Mouse (Mus musculus): ENCODE measurements around the gene Trim17. TPM values are rescaled to one million over a fixed set of nuclear protein-coding genes. Genes with fewer than 3 reads are reported as not detected.

The Trim17 gene
- polyA plus RNA-seq, 1 experiment from 2014 or later: 0.14 TPM

DNA sequence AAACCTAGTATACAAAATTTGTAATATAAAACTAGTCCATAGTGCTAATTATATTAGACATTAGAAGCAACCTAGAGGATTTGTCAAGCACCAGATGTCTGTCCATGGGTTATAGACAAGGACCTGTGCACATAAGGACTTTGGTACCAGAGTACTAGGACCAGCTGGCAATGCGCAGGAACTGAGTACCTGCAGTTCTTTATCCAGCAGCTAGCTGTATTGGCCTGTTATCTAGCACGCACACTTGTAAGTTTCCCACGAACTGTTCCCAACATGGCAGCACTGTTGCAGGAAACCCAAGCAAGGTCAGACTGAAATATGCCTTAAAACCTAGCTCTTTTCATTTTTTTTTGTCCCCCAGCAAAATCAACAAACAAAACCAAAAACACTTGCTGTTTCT, 24.2 kb upstream of the Trim17 start:
- no peak overlapping the region for H3K4me3 ChIP-seq (ENCODE audit: low read depth, low read length)
- DNase-seq (no peak), ATAC-seq (ENCODE audit: insufficient read depth) (no peak)
- no peak for TF ChIP-seq CTCF (IDR thresholded peaks at IDR 0.05; ENCODE audit: low read depth)
- H3K36me3 ChIP-seq (ENCODE audit: insufficient read depth): peaks cover 40% of the 10 kb centered on the region
- no peaks in the 10 kb centered on the region for H3K9me3 ChIP-seq (ENCODE audit: low read depth, low read length)
- H3K27me3 ChIP-seq (ENCODE audit: insufficient read depth, low read length): no peaks in the 10 kb centered on the region
- H3K4me1 ChIP-seq (ENCODE audit: insufficient read depth): no peaks in the 10 kb centered on the region
- no peak overlapping the region for H3K9ac ChIP-seq
- 77% methylated on average over 3 of the region's 3 CpGs for WGBS
- H3K27ac ChIP-seq (ENCODE audit: low read depth): no peak overlapping the region
- no peak overlapping the region for H3K4me2 ChIP-seq

DNA sequence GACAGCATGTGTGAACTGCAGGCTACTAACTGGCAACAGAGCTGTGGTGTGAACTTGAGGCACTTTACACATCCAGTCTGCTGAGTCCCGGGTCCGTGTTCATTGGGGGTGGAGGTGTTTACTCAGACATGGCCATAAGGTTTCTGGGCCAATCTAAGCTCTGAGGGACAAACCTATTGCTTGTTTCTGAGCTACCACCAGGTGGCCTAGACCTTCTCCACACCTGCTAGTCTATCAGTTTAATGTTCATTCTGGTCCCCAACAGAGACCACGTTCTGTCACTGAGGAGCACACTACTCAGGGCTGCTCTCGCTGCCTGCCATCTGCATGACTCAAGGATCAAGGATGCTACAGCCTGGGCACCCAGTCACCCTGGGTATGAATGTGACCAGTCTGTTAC, 22.9 kb upstream of the Trim17 start:
- no peaks in the 10 kb centered on the region for H3K27me3 ChIP-seq (ENCODE audit: insufficient read depth, low read length)
- peaks cover 51% of the 10 kb centered on the region for H3K36me3 ChIP-seq (ENCODE audit: insufficient read depth)
- 63% methylated on average over 4 of the region's 4 CpGs for WGBS
- DNase-seq: no peak
- H3K27ac ChIP-seq (ENCODE audit: low read depth): no peak overlapping the region
- ATAC-seq (ENCODE audit: insufficient read depth): no peak
- H3K4me1 ChIP-seq (ENCODE audit: insufficient read depth): no peaks in the 10 kb centered on the region
- no peak overlapping the region for H3K4me3 ChIP-seq (ENCODE audit: low read depth, low read length)
- no peaks in the 10 kb centered on the region for H3K9me3 ChIP-seq (ENCODE audit: low read depth, low read length)
- no peak overlapping the region for H3K9ac ChIP-seq
- H3K4me2 ChIP-seq: no peak overlapping the region
- peak; percentile 28; the same call in 1 of the 2 replicates for TF ChIP-seq CTCF (IDR thresholded peaks at IDR 0.05; ENCODE audit: low read depth)

GRCm38 (mm10) chr11:58937909-58938308, 16.6 kb upstream of the Trim17 start:
- 2% methylated on average over 13 of the region's 13 CpGs for WGBS
- DNase-seq: peak; percentile 53

GRCm38 (mm10) chr11:58938322-58939087, 16.0 kb upstream of the Trim17 start, which contains the start of gene Rnf187:
Gene Rnf187 (minus strand): TSS chr11:58938916.
- no peak for TF ChIP-seq CTCF (IDR thresholded peaks at IDR 0.05; ENCODE audit: low read depth)
- no peaks in the 10 kb centered on the region for H3K27me3 ChIP-seq (ENCODE audit: insufficient read depth, low read length)
- DNase-seq (peak; percentile 97), ATAC-seq (ENCODE audit: insufficient read depth) (peak; percentile 99)
- H3K27ac ChIP-seq (ENCODE audit: low read depth): peak within 1 kb of the TSS; percentile 95
- H3K4me3 ChIP-seq (ENCODE audit: low read depth, low read length): peak within 1 kb of the TSS; percentile 94
- peaks cover 4% of the 10 kb centered on the region; the same call in 1 of the 2 replicates for H3K4me1 ChIP-seq (ENCODE audit: insufficient read depth)
- H3K9me3 ChIP-seq (ENCODE audit: low read depth, low read length): no peaks in the 10 kb centered on the region
- H3K4me2 ChIP-seq: peak within 1 kb of the TSS; percentile 92
- H3K36me3 ChIP-seq (ENCODE audit: insufficient read depth): peaks cover 30% of the 10 kb centered on the region
- H3K9ac ChIP-seq: peak within 1 kb of the TSS; percentile 91
- whole genome bisulfite sequencing: under 1% methylated on average over 94 of the region's 95 CpGs

More at GRCm38 (mm10) chr11:58937909-58938308, 16.6 kb upstream of the Trim17 start:
- Histone ChIP-seq H3K4me3 (ENCODE audit: low read depth, low read length) (peak overlapping the region; percentile 94), H3K9me3 (ENCODE audit: low read depth, low read length) (no peaks in the 10 kb centered on the region), H3K36me3 (ENCODE audit: insufficient read depth) (peaks cover 36% of the 10 kb centered on the region), H3K9ac (peak overlapping the region; percentile 91), H3K4me2 (peak overlapping the region; percentile 92), H3K4me1 (ENCODE audit: insufficient read depth) (peaks cover 4% of the 10 kb centered on the region; the same call in 1 of the 2 replicates), H3K27ac (ENCODE audit: low read depth) (peak overlapping the region; percentile 95; the same call in 1 of the 2 replicates), H3K27me3 (ENCODE audit: insufficient read depth, low read length) (no peaks in the 10 kb centered on the region)
- TF ChIP-seq CTCF (IDR thresholded peaks at IDR 0.05; ENCODE audit: low read depth): no peak
- no peak for ATAC-seq (ENCODE audit: insufficient read depth)

- peaks cover 4% of the 10 kb centered on the region; the same call in 1 of the 2 replicates for H3K4me1 ChIP-seq (ENCODE audit: insufficient read depth)
- H3K27me3 ChIP-seq (ENCODE audit: insufficient read depth, low read length): no peaks in the 10 kb centered on the region
- ATAC-seq (ENCODE audit: insufficient read depth) (no peak), DNase-seq (no peak)
- peaks cover 24% of the 10 kb centered on the region for H3K36me3 ChIP-seq (ENCODE audit: insufficient read depth)
- H3K27ac ChIP-seq (ENCODE audit: low read depth): peak overlapping the region; percentile 65; the same call in 1 of the 2 replicates
- peak overlapping the region; percentile 94 for H3K4me3 ChIP-seq (ENCODE audit: low read depth, low read length)
- no peaks in the 10 kb centered on the region for H3K9me3 ChIP-seq (ENCODE audit: low read depth, low read length)
- peak overlapping the region; percentile 91 for H3K9ac ChIP-seq
- 17% methylated on average over 6 of the region's 6 CpGs for WGBS
- no peak for TF ChIP-seq CTCF (IDR thresholded peaks at IDR 0.05; ENCODE audit: low read depth)
- H3K4me2 ChIP-seq: peak overlapping the region; percentile 92
These were observed 15.4 kb upstream of the Trim17 start for GRCm38 (mm10) chr11:58939088-58939439.

GRCm38 (mm10) chr11:58944136-58944535, 10.3 kb upstream of the Trim17 start:
- WGBS: 74% methylated on average over 5 of the region's 5 CpGs
- Histone ChIP-seq H3K27me3 (ENCODE audit: insufficient read depth, low read length) (peaks cover 9% of the 10 kb centered on the region; the same call in 1 of the 2 replicates), H3K9me3 (ENCODE audit: low read depth, low read length) (no peaks in the 10 kb centered on the region), H3K36me3 (ENCODE audit: insufficient read depth) (no peaks in the 10 kb centered on the region), H3K27ac (ENCODE audit: low read depth) (no peak overlapping the region), H3K4me2 (no peak overlapping the region), H3K9ac (no peak overlapping the region), H3K4me3 (ENCODE audit: low read depth, low read length) (no peak overlapping the region), H3K4me1 (ENCODE audit: insufficient read depth) (no peaks in the 10 kb centered on the region)
- DNase-seq: no peak
- TF ChIP-seq CTCF (IDR thresholded peaks at IDR 0.05; ENCODE audit: low read depth): no peak
- no peak for ATAC-seq (ENCODE audit: insufficient read depth)

GRCm38 (mm10) chr11:58947306-58947705, 7.2 kb upstream of the Trim17 start:
- no peak for TF ChIP-seq CTCF (IDR thresholded peaks at IDR 0.05; ENCODE audit: low read depth)
- ATAC-seq (ENCODE audit: insufficient read depth) (no peak), DNase-seq (no peak)
- H3K9me3 ChIP-seq (ENCODE audit: low read depth, low read length): no peaks in the 10 kb centered on the region
- 82% methylated on average over 3 of the region's 3 CpGs for WGBS
- no peak overlapping the region for H3K4me2 ChIP-seq
- no peak overlapping the region for H3K9ac ChIP-seq
- no peak overlapping the region for H3K27ac ChIP-seq (ENCODE audit: low read depth)
- H3K4me3 ChIP-seq (ENCODE audit: low read depth, low read length): no peak overlapping the region
- peaks cover 34% of the 10 kb centered on the region for H3K27me3 ChIP-seq (ENCODE audit: insufficient read depth, low read length)
- H3K36me3 ChIP-seq (ENCODE audit: insufficient read depth): no peaks in the 10 kb centered on the region
- no peaks in the 10 kb centered on the region for H3K4me1 ChIP-seq (ENCODE audit: insufficient read depth)

Measured in lung, embryonic 14.5 days (tissue).